ENCODE assay signal across 18 mouse cellular contexts in the genomic region with DNA sequence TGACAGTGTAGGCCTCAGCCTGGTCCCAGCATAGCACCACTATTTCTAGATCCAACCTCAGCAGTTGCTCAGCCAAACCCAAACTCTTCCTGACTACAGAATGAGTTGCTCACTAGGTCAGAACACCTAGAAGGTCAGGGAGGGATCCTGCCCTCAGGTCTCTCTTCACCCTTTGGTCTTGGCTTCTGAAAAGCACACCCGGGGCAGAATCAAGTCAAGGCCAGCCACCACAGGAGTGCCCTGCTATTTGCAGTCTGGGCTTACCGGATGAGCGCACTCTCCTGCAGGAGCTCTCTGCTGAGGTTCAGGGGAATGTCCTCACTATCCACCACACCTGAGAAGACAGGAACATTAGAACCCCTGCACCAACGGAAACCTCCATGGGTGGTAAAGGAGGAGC. TPM values are rescaled to one million over a fixed set of nuclear protein-coding genes. Genes with fewer than 3 reads are reported as not detected.
"Had no signal": no experiment of that assay in that cellular context is flagged by ENCODE, and none has a peak within 500 bp of the region (broad histone marks: within the 10 kb centered on the region; RNA-seq: fewer than 3 reads in every experiment).

No protein-coding gene starts in this region.

- H3K4me2 ChIP-seq: lung, embryonic 15.5 days; midbrain, embryonic 12.5 days; midbrain, embryonic 15.5 days; neural tube, embryonic 12.5 days; stomach, embryonic 15.5 days had no signal

- H3K27me3 ChIP-seq: lung, embryonic 15.5 days; megakaryocyte, embryonic 14.5 days; midbrain, embryonic 12.5 days; midbrain, embryonic 15.5 days; neural tube, embryonic 12.5 days; stomach, embryonic 15.5 days had no signal

- H3K9me3 ChIP-seq: lung, embryonic 15.5 days; megakaryocyte, embryonic 14.5 days; midbrain, embryonic 12.5 days; midbrain, embryonic 15.5 days; neural tube, embryonic 12.5 days; stomach, embryonic 15.5 days had no signal

- H3K4me1 ChIP-seq: lung, embryonic 15.5 days; midbrain, embryonic 12.5 days; midbrain, embryonic 15.5 days; neural tube, embryonic 12.5 days; stomach, embryonic 15.5 days had no signal

- DNase-seq: liver, postnatal 0 days; lung, adult 2 months; lung, postnatal 14 days; lung, postnatal 36 days; right cerebral cortex, postnatal 14 days; thymus, adult 2 months; thymus, postnatal 25 days; thymus, postnatal 4 days had no signal

- H3K4me3 ChIP-seq: lung, embryonic 15.5 days; midbrain, embryonic 12.5 days; midbrain, embryonic 15.5 days; neural tube, embryonic 12.5 days; stomach, embryonic 15.5 days had no signal

- ATAC-seq: liver, postnatal 0 days; lung, postnatal 0 days; midbrain, embryonic 15.5 days had no signal

- H3K27ac ChIP-seq: lung, embryonic 15.5 days; macrophage; midbrain, embryonic 12.5 days; midbrain, embryonic 15.5 days; neural tube, embryonic 12.5 days; stomach, embryonic 15.5 days; stomach, postnatal 0 days had no signal

- H3K9ac ChIP-seq: liver, postnatal 0 days; lung, embryonic 15.5 days; midbrain, embryonic 12.5 days; midbrain, embryonic 15.5 days; neural tube, embryonic 12.5 days; stomach, embryonic 15.5 days had no signal

RNA-seq across cellular contexts. Expression of a gene that starts 15.9 kb away (rescaled TPM):
- polyA plus RNA-seq: macrophage; urinary bladder, adult 2 months had no signal
